Mouse (Mus musculus) heart, embryonic 11.5 days (tissue): ENCODE data around the gene Stx16. TPM values are rescaled to one million over a fixed set of nuclear protein-coding genes. Genes with fewer than 3 reads are reported as not detected.

ENCODE experiments used
- ATAC-seq: fragments of 200-750 bp; cut with Nextera tagmentation; replicated peaks from 2 replicates; pipeline ENCODE4 v1.8.0; 2017; ENCODE audit warnings: moderate library complexity; ENCODE audit not compliant: insufficient number of reproducible peaks, low FRiP score, low TSS enrichment
- H3K27ac ChIP-seq: fragments of 300-500 bp; sonication (generic); 2 replicates; pipeline ENCODE4 v1.5.1; 2014; ENCODE audit warnings: mild to moderate bottlenecking, low read depth, low read length
- H3K27me3 ChIP-seq: fragments of 300-500 bp; sonication (generic); 2 replicates; pipeline ENCODE4 v1.6.1; 2014; ENCODE audit warnings: mild to moderate bottlenecking, low read length, mixed read lengths; ENCODE audit not compliant: control insufficient read depth, insufficient read depth
- H3K36me3 ChIP-seq: fragments of 300-500 bp; sonication (generic); 2 replicates; pipeline ENCODE4 v1.6.1; 2014; ENCODE audit warnings: mild to moderate bottlenecking, low read length, moderate library complexity, mixed read lengths; ENCODE audit not compliant: control insufficient read depth, insufficient read depth
- H3K4me1 ChIP-seq: fragments of 300-500 bp; sonication (generic); 2 replicates; pipeline ENCODE4 v1.6.1; 2014; ENCODE audit warnings: low read length; ENCODE audit not compliant: control insufficient read depth, insufficient read depth
- H3K4me2 ChIP-seq: fragments of 300-500 bp; sonication (generic); 2 replicates; pipeline ENCODE4 v1.6.1; 2014; ENCODE audit warnings: mild to moderate bottlenecking, moderate library complexity
- H3K4me3 ChIP-seq: fragments of 300-500 bp; sonication (generic); 2 replicates; pipeline ENCODE4 v1.5.1; 2014; ENCODE audit warnings: low read depth, low read length
- H3K9ac ChIP-seq: fragments of 300-500 bp; sonication (generic); 2 replicates; pipeline ENCODE4 v1.6.1; 2014; ENCODE audit warnings: mild to moderate bottlenecking, low read depth, low read length, moderate library complexity
- H3K9me3 ChIP-seq: fragments of 300-500 bp; sonication (generic); replicated peaks from 2 replicates; pipeline ENCODE4 v1.6.1; 2016; ENCODE audit warnings: low read length; ENCODE audit not compliant: control insufficient read depth
- WGBS: fragments of 180-500 bp; shearing (Covaris S2); extraction: QIAGEN DNeasy Blood & Tissue Kit; methylation state at CpG from one replicate; pipeline ENCODE4 v1.1.7; 2014; ENCODE audit not compliant: insufficient replicate concordance; 5-methylcytosine and 5-hydroxymethylcytosine counted together
- polyA plus RNA-seq: library from polyadenylated mRNA; unstranded; fragments of >200 nt; fragmentation: Nextera tagmentation; extraction: Ambion mirVana; gene quantifications from 2 replicates; pipeline ENCODE4 v1.2.1, GENCODE M21; 2014

Stx16 gene
- polyA plus RNA-seq, 1 experiment from 2014 or later = 10.3 TPM

DNA sequence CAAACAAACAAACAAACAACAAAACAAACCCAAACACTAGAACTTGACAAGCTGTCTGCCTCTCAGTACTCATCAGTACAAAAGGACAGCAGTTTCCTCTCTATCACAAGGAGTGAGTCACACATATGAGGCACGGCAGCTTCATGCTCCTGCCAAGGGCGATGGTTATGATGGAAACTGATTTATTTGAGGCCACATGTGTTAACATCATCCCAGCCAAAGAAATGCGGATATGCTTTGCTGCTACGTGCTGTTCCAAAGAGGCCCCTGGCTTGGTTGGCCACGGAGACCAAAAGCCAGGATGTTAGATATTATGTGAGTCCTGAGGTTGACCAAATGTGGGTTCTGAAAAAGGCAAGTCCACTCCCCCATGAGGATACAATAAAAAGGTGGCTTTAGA lies 4.7 kb upstream of the Stx16 start:
- peaks cover 5% of the 10 kb centered on the region for H3K4me1 ChIP-seq
- no peak overlapping the region for H3K9ac ChIP-seq
- no peak overlapping the region for H3K4me2 ChIP-seq
- no peaks in the 10 kb centered on the region for H3K9me3 ChIP-seq
- H3K4me3 ChIP-seq = no peak overlapping the region
- H3K27me3 ChIP-seq = no peaks in the 10 kb centered on the region
- WGBS = 82% methylated on average over 5 of the region's 5 CpGs
- H3K36me3 ChIP-seq = no peaks in the 10 kb centered on the region
- H3K27ac ChIP-seq = no peak overlapping the region
- no peak for ATAC-seq

DNA sequence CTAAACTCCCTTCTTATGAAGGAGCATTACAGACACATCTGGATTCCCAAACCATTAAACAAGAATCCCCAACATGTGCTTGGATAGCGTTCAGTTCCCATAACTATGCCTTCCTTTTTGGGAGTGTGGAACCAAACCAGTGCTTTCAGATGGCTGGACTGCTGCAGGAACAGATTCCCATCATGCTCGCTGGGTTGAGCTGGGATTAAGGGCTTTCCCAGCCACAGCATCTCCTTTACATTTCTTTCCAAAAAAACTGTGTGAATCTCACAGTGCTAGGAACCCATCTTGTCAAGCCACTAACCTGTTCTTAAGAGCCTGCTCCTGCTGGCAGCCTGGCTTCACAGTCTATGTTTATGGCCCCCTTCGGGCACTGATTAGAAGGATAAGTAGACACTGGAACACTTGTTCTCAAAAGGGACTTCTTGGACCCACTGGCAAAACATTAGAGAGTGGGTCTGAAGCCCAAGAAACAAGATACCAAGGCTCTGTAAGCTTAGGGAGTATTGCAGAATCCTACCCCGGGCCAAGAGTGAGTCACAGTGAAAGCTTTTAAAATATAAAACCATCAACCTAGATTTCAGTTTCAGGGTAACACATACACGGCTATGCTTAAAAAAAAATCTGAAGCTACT lies 2.8 kb upstream of the Stx16 start:
- peaks cover 16% of the 10 kb centered on the region for H3K4me1 ChIP-seq
- no peak overlapping the region for H3K27ac ChIP-seq
- ATAC-seq = no peak
- H3K27me3 ChIP-seq = no peaks in the 10 kb centered on the region
- WGBS = 72% methylated on average over 5 of the region's 5 CpGs
- H3K9me3 ChIP-seq = no peaks in the 10 kb centered on the region
- H3K4me2 ChIP-seq = no peak overlapping the region
- H3K9ac ChIP-seq = no peak overlapping the region
- H3K4me3 ChIP-seq = no peak overlapping the region
- H3K36me3 ChIP-seq = no peaks in the 10 kb centered on the region

DNA sequence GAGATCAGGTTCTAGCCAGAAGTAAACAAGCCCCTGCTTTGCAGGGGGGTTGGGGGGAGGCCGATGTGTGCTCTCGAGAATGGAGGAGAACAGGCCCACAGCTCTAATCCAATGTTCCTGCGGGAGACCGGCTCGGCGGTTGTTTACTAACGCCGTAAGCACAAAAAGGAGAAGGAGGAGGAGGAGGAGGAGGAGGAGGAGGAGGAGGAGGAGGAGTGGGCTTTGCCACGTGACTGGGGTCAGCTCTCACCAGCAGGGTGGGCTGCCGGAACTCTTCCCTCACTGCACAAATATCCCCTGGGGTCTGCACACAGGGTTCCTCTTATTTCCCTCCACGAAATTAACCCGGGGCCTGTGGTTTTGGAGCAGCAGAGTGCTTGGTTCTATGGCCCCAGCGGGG lies 1.5 kb upstream of the Stx16 start:
- WGBS = 0% methylated on average over 7 of the region's 13 CpGs
- Histone ChIP-seq H3K4me3 (peak overlapping the region; percentile 73), H3K27me3 (no peaks in the 10 kb centered on the region), H3K4me2 (peak overlapping the region; percentile 93), H3K27ac (peak overlapping the region; percentile 41; the same call in 1 of the 2 replicates), H3K9ac (peak overlapping the region; percentile 77), H3K4me1 (peaks cover 17% of the 10 kb centered on the region), H3K9me3 (no peaks in the 10 kb centered on the region), H3K36me3 (no peaks in the 10 kb centered on the region)
- no peak for ATAC-seq

DNA sequence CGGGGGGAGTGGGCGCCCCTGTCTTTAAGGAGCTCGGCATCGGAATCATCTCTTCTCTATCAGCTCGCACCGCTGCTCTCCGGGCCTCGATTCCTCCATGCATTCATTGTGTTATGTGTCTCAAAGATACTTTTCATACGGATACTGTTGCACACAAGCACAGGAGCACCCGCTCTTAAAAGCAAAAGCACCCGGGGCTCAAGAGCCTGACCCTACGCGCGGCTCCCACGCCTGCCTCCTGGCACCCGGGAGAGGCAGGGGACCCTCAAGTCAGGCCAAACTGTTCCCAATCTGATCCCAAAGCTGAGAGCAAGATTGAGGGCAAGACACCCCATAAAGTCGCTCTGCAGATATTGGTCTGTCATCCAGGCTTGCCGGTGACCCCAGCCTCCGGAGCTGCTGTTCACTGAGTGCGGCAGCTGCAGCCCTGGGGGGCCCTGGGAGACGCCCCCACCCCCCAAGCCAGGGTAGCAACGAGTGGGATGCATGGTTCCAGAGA lies 987 bp upstream of the Stx16 start:
- peak overlapping the region; percentile 77 for H3K9ac ChIP-seq
- WGBS = 1% methylated on average over 22 of the region's 22 CpGs
- no peak for ATAC-seq
- H3K27me3 ChIP-seq = no peaks in the 10 kb centered on the region
- peak overlapping the region; percentile 41 for H3K27ac ChIP-seq
- H3K9me3 ChIP-seq = no peaks in the 10 kb centered on the region
- H3K4me2 ChIP-seq = peak overlapping the region; percentile 93
- peaks cover 17% of the 10 kb centered on the region for H3K4me1 ChIP-seq
- no peaks in the 10 kb centered on the region for H3K36me3 ChIP-seq
- peak overlapping the region; percentile 73 for H3K4me3 ChIP-seq

DNA sequence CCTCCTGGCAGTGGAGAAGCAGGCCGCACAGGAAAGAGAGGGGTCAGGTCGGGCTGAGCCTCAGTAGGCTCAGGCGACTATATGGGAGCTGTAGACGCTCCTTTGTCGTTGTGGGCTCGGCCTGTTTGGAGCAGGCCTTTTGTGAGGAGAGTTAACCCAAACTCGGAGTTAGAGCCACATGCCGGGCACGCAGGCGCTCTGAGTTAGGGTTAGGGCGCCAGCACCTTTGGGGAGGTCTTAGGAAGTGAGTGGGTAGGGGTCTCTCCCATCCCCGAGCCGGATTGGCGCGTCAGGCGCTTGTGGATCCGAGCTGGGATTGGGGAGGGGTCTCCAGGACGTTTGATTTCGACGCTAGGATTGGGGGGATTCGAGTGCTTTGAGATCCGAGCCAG lies 321 bp downstream of the Stx16 start:
- Histone ChIP-seq H3K27me3 (no peaks in the 10 kb centered on the region), H3K4me2 (peak overlapping the region; percentile 93), H3K36me3 (no peaks in the 10 kb centered on the region), H3K27ac (peak overlapping the region; percentile 41), H3K4me1 (peaks cover 17% of the 10 kb centered on the region), H3K9ac (peak overlapping the region; percentile 79), H3K9me3 (no peaks in the 10 kb centered on the region), H3K4me3 (peak overlapping the region; percentile 73)
- peak; percentile 33 for ATAC-seq
- WGBS = under 1% methylated on average over 22 of the region's 22 CpGs

DNA sequence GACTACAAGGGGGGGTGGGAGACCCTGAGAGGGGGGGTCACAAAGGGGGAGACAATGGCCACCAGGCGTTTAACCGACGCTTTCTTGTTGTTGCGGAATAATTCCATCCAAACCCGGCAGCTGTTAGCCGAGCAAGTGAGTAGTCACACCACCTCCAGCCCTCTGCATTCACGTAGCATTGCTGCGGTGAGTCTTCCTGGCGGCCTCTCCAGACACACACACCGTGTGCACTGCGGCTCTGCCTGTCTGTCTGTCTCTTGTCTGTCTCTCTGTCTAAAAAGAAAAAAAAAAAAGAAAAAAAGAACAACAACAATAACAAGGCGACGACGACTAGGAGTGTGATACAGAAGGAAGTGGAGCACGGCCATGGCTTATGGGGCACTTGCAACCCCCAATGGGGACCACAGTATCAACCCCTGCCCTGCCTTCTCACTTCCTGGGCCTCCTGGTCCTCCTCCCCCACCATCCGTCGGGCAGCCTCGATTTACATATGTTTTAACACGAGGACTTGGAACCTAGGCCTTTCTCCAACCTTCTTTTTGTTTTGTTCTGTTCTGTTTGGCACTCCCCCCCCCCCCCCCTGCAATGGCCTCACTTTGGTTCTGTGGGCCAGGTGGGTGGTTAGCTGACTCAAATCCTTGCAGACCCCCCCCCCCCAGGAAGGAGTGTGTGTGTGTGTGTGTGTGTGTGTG lies 1.0 kb downstream of the Stx16 start:
- no peak for ATAC-seq
- Histone ChIP-seq H3K27me3 (no peaks in the 10 kb centered on the region), H3K4me2 (peak overlapping the region; percentile 93), H3K9me3 (no peaks in the 10 kb centered on the region), H3K4me3 (peak overlapping the region; percentile 73), H3K4me1 (peaks cover 17% of the 10 kb centered on the region), H3K9ac (peak overlapping the region; percentile 79), H3K36me3 (no peaks in the 10 kb centered on the region), H3K27ac (peak overlapping the region; percentile 41)
- WGBS = 0% methylated on average over 19 of the region's 19 CpGs

DNA sequence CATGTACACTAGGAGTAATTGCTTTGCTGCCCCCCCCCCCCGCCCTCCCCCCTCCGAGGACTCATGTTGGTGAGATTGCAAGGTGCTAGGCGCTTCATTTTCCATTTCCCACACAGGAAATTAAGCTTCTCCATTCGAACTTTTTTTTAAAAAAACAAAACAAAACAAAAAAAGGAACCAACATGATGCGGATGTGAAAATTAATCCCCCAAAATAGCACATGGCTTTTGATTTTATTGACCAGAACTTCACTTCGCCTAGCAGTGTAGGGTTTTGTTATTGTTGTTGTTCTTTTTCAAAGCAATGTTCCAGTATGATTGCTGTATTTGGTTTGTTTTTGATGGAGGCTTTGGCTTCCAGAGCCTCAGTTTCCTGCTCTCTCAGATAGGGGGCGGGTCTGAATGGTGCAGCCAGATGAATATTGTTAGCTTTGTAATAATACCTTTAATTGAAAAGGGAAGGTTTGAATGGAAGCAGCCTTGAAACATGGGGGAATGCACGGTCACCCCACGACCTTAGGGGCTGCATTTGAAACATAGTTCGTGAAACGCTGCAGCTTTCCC lies 1.7 kb downstream of the Stx16 start:
- H3K27ac ChIP-seq = no peak overlapping the region
- WGBS = 15% methylated on average over 11 of the region's 11 CpGs
- no peak for ATAC-seq
- H3K4me2 ChIP-seq = peak overlapping the region; percentile 93
- peaks cover 17% of the 10 kb centered on the region for H3K4me1 ChIP-seq
- peak overlapping the region; percentile 79 for H3K9ac ChIP-seq
- H3K36me3 ChIP-seq = no peaks in the 10 kb centered on the region
- no peaks in the 10 kb centered on the region for H3K27me3 ChIP-seq
- no peaks in the 10 kb centered on the region for H3K9me3 ChIP-seq
- H3K4me3 ChIP-seq = peak overlapping the region; percentile 73

DNA sequence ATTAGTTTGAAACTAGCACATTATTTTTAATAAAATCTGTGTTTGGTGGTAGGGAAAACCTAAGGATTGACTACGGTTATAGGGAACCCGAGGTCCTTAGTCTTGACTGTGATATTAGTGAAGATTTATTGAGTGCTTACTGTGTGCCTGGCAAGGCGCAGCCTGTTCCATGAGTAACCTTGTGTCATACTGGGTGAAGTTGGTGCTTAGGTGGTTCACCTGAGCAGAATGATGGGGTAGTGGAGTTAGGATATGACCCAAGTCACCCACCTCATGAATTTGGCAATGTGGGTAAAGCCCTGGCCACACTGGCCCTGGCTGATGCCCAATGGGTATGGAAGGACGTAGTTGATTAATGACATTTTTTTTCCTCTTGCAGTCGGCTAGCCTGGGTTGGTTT lies 5.7 kb downstream of the Stx16 start:
- ATAC-seq = no peak
- Histone ChIP-seq H3K36me3 (0 out of 2 replicates have a peak, but pooled peaks cover 2% of the 10 kb centered on the region), H3K4me2 (no peak overlapping the region), H3K9me3 (no peaks in the 10 kb centered on the region), H3K27ac (no peak overlapping the region), H3K27me3 (no peaks in the 10 kb centered on the region), H3K4me3 (no peak overlapping the region), H3K4me1 (peaks cover 13% of the 10 kb centered on the region), H3K9ac (no peak overlapping the region)
- WGBS = 84% methylated on average over 5 of the region's 5 CpGs
